Mouse (Mus musculus) intestine, embryonic 14.5 days (tissue): ENCODE data around the gene Ciz1. TPM values are rescaled to one million over a fixed set of nuclear protein-coding genes. Genes with fewer than 3 reads are reported as not detected.

ENCODE experiments used
- ATAC-seq: fragments of 200-750 bp; cut with Nextera tagmentation; replicated peaks from 2 replicates; pipeline ENCODE4 v1.8.0; 2017; ENCODE audit warnings: low read depth, moderate number of reproducible peaks, moderate TSS enrichment, moderate library complexity; ENCODE audit not compliant: low FRiP score, low TSS enrichment
- DNase-seq: peaks from one replicate; pipeline ENCODE4 v3.0.0-alpha.2; 2018; ENCODE audit warnings: low spot score
- H3K27ac ChIP-seq: fragments of 300-500 bp; sonication (generic); 2 replicates; pipeline ENCODE4 v1.5.1; 2014; ENCODE audit warnings: low read depth, mild to moderate bottlenecking, control low read depth
- H3K27me3 ChIP-seq: fragments of 300-500 bp; sonication (generic); replicated peaks from 2 replicates; pipeline ENCODE4 v1.6.1; 2014; ENCODE audit warnings: low read length, control low read depth; ENCODE audit not compliant: control insufficient read depth, insufficient read depth
- H3K36me3 ChIP-seq: fragments of 300-500 bp; sonication (generic); 2 replicates; pipeline ENCODE4 v1.6.1; 2014; ENCODE audit warnings: low read length, control low read depth; ENCODE audit not compliant: control insufficient read depth, insufficient read depth
- H3K4me1 ChIP-seq: fragments of 300-500 bp; sonication (generic); replicated peaks from 2 replicates; pipeline ENCODE4 v1.6.1; 2014; ENCODE audit warnings: low read length, control low read depth, mixed read lengths; ENCODE audit not compliant: control insufficient read depth, insufficient read depth
- H3K4me2 ChIP-seq: fragments of 300-500 bp; sonication (generic); 2 replicates; pipeline ENCODE4 v1.6.1; 2014; ENCODE audit warnings: low read length
- H3K4me3 ChIP-seq: fragments of 300-500 bp; sonication (generic); 2 replicates; pipeline ENCODE4 v1.5.1; 2014; ENCODE audit warnings: low read depth, low read length, control low read depth, mixed read lengths
- H3K9ac ChIP-seq: fragments of 300-500 bp; sonication (generic); 2 replicates; pipeline ENCODE4 v1.6.1; 2014; ENCODE audit warnings: mild to moderate bottlenecking, low read length
- H3K9me3 ChIP-seq: fragments of 300-500 bp; sonication (generic); 2 replicates; pipeline ENCODE4 v1.6.1; 2016; ENCODE audit warnings: low read length, control low read depth; ENCODE audit not compliant: control insufficient read depth
- WGBS: fragments of 180-500 bp; shearing (Covaris S2); extraction: QIAGEN DNeasy Blood & Tissue Kit; methylation state at CpG from one replicate; pipeline ENCODE4 v1.1.7; 2014; 5-methylcytosine and 5-hydroxymethylcytosine counted together
- polyA plus RNA-seq: library from polyadenylated mRNA; unstranded; fragments of >200 nt; fragmentation: Nextera tagmentation; extraction: Ambion mirVana; gene quantifications from 2 replicates; pipeline ENCODE4 v1.2.1, GENCODE M21; 2014

Ciz1 gene
- polyA plus RNA-seq, 1 experiment from 2014 or later: 48.4 TPM

- peaks cover 43% of the 10 kb centered on the region for H3K4me1 ChIP-seq
- peak; percentile 82 for DNase-seq
- H3K4me2 ChIP-seq: peak overlapping the region; percentile 58
- ATAC-seq: peak; percentile 79
- no peaks in the 10 kb centered on the region for H3K36me3 ChIP-seq
- H3K4me3 ChIP-seq: peak overlapping the region; percentile 41
- no peaks in the 10 kb centered on the region for H3K9me3 ChIP-seq
- H3K9ac ChIP-seq: peak overlapping the region; percentile 64
- no peaks in the 10 kb centered on the region for H3K27me3 ChIP-seq
- 7% methylated on average over 16 of the region's 19 CpGs for WGBS
- H3K27ac ChIP-seq: peak overlapping the region; percentile 92
These were observed 34.2 kb upstream of the Ciz1 start for GRCm38 (mm10) chr2:32317791-32318417.

DNA sequence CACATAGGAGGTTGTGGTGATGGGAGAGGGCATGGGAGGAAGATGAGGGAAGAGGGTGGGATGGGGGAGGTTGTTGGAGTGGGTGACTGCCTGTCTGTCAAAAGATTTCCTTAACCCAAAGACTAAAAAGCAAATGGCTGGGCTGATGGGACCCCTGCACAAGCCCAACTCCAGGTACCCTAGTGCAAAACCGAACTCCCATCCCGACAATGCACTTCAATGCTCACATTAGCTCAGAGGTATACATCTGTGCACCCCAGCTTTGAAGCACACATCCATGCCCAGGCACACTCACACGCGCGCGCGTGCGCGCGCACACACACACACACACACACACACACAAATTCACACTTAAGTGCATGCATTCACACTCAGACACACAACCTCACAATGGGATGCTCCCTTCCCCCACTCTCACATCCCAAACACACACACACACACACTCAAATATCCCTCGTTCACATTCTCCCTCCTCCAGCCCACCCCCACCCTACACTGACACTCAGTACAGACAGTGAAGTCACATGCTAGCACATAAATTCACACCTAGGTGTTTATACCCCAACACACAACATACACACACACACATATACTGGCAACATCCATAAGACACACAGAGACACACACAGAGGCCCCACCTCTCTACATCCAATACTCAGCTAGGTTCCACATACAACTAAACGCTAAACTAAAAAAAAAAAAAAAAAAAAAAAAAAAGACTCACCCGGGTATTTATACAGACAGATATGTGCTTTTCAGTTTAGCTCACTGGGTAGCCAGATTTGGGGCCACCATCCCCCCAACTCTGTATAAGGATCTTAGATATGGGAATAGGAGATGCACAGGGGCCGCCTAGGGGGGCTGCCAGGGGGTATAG is 33.2 kb upstream of the Ciz1 start:
- H3K27ac ChIP-seq: peak overlapping the region; percentile 92
- H3K4me2 ChIP-seq: peak overlapping the region; percentile 58
- peak overlapping the region; percentile 64 for H3K9ac ChIP-seq
- no peaks in the 10 kb centered on the region for H3K27me3 ChIP-seq
- peak; percentile 63 for DNase-seq
- no peak for ATAC-seq
- H3K9me3 ChIP-seq: no peaks in the 10 kb centered on the region
- H3K4me1 ChIP-seq: peaks cover 43% of the 10 kb centered on the region
- H3K4me3 ChIP-seq: peak overlapping the region; percentile 41
- WGBS: 67% methylated on average over 14 of the region's 14 CpGs
- no peaks in the 10 kb centered on the region for H3K36me3 ChIP-seq

GRCm38 (mm10) chr2:32319586-32320580 is 32.2 kb upstream of the Ciz1 start:
- no peaks in the 10 kb centered on the region for H3K36me3 ChIP-seq
- no peak overlapping the region for H3K9ac ChIP-seq
- WGBS: 27% methylated on average over 9 of the region's 9 CpGs
- no peaks in the 10 kb centered on the region for H3K27me3 ChIP-seq
- peak; percentile 64 for DNase-seq
- H3K27ac ChIP-seq: peak overlapping the region; percentile 92
- H3K4me1 ChIP-seq: peaks cover 40% of the 10 kb centered on the region
- peak overlapping the region; percentile 58 for H3K4me2 ChIP-seq
- peak overlapping the region; percentile 41; the same call in 1 of the 2 replicates for H3K4me3 ChIP-seq
- peak; percentile 13 for ATAC-seq
- H3K9me3 ChIP-seq: no peaks in the 10 kb centered on the region

DNA sequence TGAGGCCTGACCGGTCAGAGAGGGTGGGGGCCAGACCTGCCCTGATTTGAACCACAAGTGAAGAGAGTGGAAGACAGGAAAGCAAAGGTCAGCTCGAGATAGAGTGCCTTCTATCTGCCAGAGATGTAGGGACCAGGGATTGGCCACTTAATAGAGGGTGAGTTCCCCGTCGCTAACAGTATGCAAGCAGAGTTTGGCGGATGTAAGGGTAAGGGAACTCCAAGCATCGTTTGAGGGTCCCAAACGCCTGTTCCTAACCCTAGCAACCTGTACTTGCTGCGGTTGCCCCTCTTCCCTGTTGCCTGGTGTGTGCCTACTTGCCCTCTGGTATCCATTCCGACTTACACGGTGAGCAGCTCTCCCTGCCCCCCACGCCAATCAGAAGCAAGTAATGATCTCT is 31.4 kb upstream of the Ciz1 start:
- H3K9ac ChIP-seq: no peak overlapping the region
- no peak overlapping the region for H3K27ac ChIP-seq
- H3K9me3 ChIP-seq: no peaks in the 10 kb centered on the region
- ATAC-seq (no peak), DNase-seq (no peak)
- H3K4me3 ChIP-seq: no peak overlapping the region
- no peak overlapping the region for H3K4me2 ChIP-seq
- H3K4me1 ChIP-seq: peaks cover 33% of the 10 kb centered on the region
- no peaks in the 10 kb centered on the region for H3K36me3 ChIP-seq
- no peaks in the 10 kb centered on the region for H3K27me3 ChIP-seq
- WGBS: 71% methylated on average over 11 of the region's 11 CpGs

GRCm38 (mm10) chr2:32321591-32322298 is 30.4 kb upstream of the Ciz1 start:
- H3K4me2 ChIP-seq: no peak overlapping the region
- DNase-seq (no peak), ATAC-seq (no peak)
- no peaks in the 10 kb centered on the region for H3K36me3 ChIP-seq
- no peak overlapping the region for H3K9ac ChIP-seq
- H3K9me3 ChIP-seq: no peaks in the 10 kb centered on the region
- H3K27me3 ChIP-seq: no peaks in the 10 kb centered on the region
- peaks cover 26% of the 10 kb centered on the region for H3K4me1 ChIP-seq
- no peak overlapping the region for H3K4me3 ChIP-seq
- H3K27ac ChIP-seq: no peak overlapping the region
- WGBS: 67% methylated on average over 9 of the region's 9 CpGs

DNA sequence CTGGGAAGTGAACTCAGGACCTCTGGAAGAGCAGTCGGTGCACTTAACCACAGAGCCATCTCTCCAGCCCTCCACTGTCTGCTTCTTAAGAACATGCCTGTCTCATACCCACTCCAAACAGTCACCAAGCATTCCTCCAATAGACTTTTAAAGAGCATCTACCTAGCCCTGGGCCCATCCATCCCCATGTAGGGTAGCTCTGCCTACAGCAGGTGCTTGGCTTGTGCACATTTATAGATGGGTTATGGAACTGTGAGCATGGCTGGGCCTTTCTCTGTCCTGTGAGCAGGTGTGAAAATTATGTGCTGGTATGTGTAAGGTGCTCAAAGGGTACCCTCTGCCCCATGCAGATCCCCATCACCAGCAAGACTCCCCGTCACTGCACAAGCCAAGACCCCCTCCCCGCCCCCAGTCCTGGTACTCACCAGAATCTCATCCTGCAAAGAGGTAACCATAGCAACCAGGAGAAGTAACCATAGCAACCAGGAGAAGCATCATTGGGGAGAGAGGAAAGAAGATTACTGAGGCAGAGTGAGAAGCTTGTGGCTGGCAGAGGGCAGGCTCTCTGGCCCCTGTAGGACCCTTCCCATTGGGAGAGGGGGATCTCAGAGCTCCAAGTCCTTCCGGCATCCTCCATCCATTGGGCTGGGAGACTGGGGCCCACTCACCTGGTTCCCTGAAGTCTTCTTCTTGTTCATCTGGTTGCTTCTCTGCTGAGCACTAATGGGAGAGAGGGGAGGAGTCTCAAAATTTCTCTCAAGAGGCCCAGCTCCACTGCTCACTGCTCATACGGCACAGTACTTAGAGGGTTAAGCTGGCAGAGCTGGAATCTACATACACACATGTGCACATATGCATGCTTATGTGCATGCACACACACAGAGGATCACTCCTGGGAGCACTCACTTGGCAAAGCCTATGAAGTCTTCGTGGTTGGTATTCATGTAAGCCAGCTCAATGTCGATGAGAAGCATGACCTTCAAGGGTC is 29.1 kb upstream of the Ciz1 start:
- H3K4me2 ChIP-seq: no peak overlapping the region
- no peak overlapping the region for H3K27ac ChIP-seq
- H3K4me3 ChIP-seq: no peak overlapping the region
- WGBS: 81% methylated on average over 7 of the region's 7 CpGs
- DNase-seq (no peak), ATAC-seq (no peak)
- no peaks in the 10 kb centered on the region for H3K36me3 ChIP-seq
- H3K4me1 ChIP-seq: peaks cover 14% of the 10 kb centered on the region
- H3K27me3 ChIP-seq: no peaks in the 10 kb centered on the region
- no peaks in the 10 kb centered on the region for H3K9me3 ChIP-seq
- H3K9ac ChIP-seq: no peak overlapping the region

GRCm38 (mm10) chr2:32324322-32324721 is 27.8 kb upstream of the Ciz1 start:
- Histone ChIP-seq H3K9me3 (no peaks in the 10 kb centered on the region), H3K27me3 (no peaks in the 10 kb centered on the region), H3K9ac (no peak overlapping the region), H3K4me2 (no peak overlapping the region), H3K4me1 (peaks cover 14% of the 10 kb centered on the region), H3K27ac (no peak overlapping the region), H3K4me3 (no peak overlapping the region), H3K36me3 (no peaks in the 10 kb centered on the region)
- WGBS: 50% methylated on average over 4 of the region's 4 CpGs
- DNase-seq (no peak), ATAC-seq (no peak)
